Mouse (Mus musculus) liver, postnatal 0 days (tissue): Measurements from ENCODE around the gene Cabin1. TPM values are rescaled to one million over a fixed set of nuclear protein-coding genes. Genes with fewer than 3 reads are reported as not detected.
A peak's percentile ranks its signal among the peaks of the same experiment; 100 is the strongest.

Experiments
- ATAC-seq: fragments of 200-750 bp; cut with Nextera tagmentation; 2 replicates; pipeline ENCODE4 v1.8.0; 2017; ENCODE audit warnings: mild to moderate bottlenecking, moderate library complexity
- DNase-seq: peaks from one replicate; pipeline ENCODE4 v3.0.0-alpha.2; 2016
- H3K27ac ChIP-seq: fragments of 300-500 bp; sonication (generic); 2 replicates; pipeline ENCODE4 v1.5.1; 2014; ENCODE audit warnings: antibody characterized with exemption, moderate library complexity, mild to moderate bottlenecking, low read depth
- H3K27me3 ChIP-seq: fragments of 300-500 bp; sonication (generic); 2 replicates; pipeline ENCODE4 v1.6.1; 2014; ENCODE audit warnings: low read length, control low read depth, mixed read lengths; ENCODE audit not compliant: insufficient read depth
- H3K36me3 ChIP-seq: fragments of 300-500 bp; sonication (generic); replicated peaks from 2 replicates; pipeline ENCODE4 v1.6.1; 2014; ENCODE audit warnings: mild to moderate bottlenecking, control low read depth, low read length, moderate library complexity, mixed read lengths; ENCODE audit not compliant: insufficient read depth
- H3K4me1 ChIP-seq: fragments of 300-500 bp; sonication (generic); 2 replicates; pipeline ENCODE4 v1.6.1; 2014; ENCODE audit warnings: antibody characterized with exemption, mild to moderate bottlenecking, control low read depth; ENCODE audit not compliant: insufficient read depth
- H3K4me2 ChIP-seq: fragments of 300-500 bp; sonication (generic); 2 replicates; pipeline ENCODE4 v1.6.1; 2014; ENCODE audit warnings: low read depth, mild to moderate bottlenecking, low read length, moderate library complexity, mixed read lengths
- H3K4me3 ChIP-seq: fragments of 300-500 bp; sonication (generic); 2 replicates; pipeline ENCODE4 v1.5.1; 2014; ENCODE audit warnings: low read depth, low read length
- H3K9ac ChIP-seq: fragments of 300-500 bp; sonication (generic); replicated peaks from 2 replicates; pipeline ENCODE4 v1.6.1; 2014; ENCODE audit warnings: mild to moderate bottlenecking, moderate library complexity
- H3K9me3 ChIP-seq: fragments of 300-500 bp; sonication (generic); 2 replicates; pipeline ENCODE4 v1.6.1; 2016; ENCODE audit warnings: mild to moderate bottlenecking, control low read depth, low read length, mixed read lengths
- CTCF ChIP-seq: sonication (generic); IDR thresholded peaks from 2 replicates; pipeline ENCODE4 v1.5.1; 2016; ENCODE audit warnings: antibody characterized with exemption, low read depth
- EP300 ChIP-seq: IDR thresholded peaks from 2 replicates; pipeline ENCODE4 v1.6.1; 2016; ENCODE audit warnings: antibody characterized with exemption, low read depth, mild to moderate bottlenecking
- WGBS: fragments of 180-500 bp; shearing (Covaris S2); extraction: QIAGEN DNeasy Blood & Tissue Kit; methylation state at CpG from one replicate; pipeline ENCODE4 v1.1.7; 2014; ENCODE audit not compliant: insufficient replicate concordance; 5-methylcytosine and 5-hydroxymethylcytosine counted together
- polyA plus RNA-seq: library from polyadenylated mRNA; unstranded; fragments of >200 nt; fragmentation: Nextera tagmentation; extraction: Ambion mirVana; gene quantifications from 2 replicates; pipeline ENCODE4 v1.2.1, GENCODE M21; 2015

Cabin1 gene
- polyA plus RNA-seq, 1 experiment from 2014 or later: 9.1 TPM

GRCm38 (mm10) chr10:75657772-75658171, 106.4 kb downstream of the Cabin1 start:
- no peaks in the 10 kb centered on the region for H3K4me1 ChIP-seq
- H3K36me3 ChIP-seq: peaks cover 66% of the 10 kb centered on the region
- H3K4me3 ChIP-seq: no peak overlapping the region
- no peak for TF ChIP-seq EP300
- no peak for TF ChIP-seq CTCF
- no peak overlapping the region for H3K27ac ChIP-seq
- H3K4me2 ChIP-seq: no peak overlapping the region
- no peak overlapping the region for H3K9ac ChIP-seq
- no peaks in the 10 kb centered on the region for H3K9me3 ChIP-seq
- no peak for DNase-seq
- no peak for ATAC-seq
- H3K27me3 ChIP-seq: no peaks in the 10 kb centered on the region
- WGBS: 93% methylated on average over 7 of the region's 7 CpGs

DNA sequence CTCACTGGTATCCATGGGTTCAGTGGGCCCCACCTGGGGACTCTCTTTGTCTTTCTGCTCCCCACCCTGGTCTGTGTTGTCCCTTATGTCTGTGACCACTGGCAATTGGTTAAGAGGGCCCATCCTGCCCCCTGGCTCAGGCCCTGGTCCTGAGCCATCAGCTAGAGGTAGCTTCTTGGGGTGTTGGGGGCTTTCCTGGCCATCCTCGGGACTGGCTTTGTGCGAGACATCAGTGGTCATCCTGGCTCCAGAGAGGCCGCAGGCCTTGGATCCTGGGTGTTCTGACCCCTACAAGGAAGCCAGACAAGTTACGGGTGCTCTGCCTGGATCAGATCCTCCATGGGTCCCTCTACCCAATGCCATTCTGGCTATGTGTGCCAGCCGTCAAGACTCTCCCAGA, 107.0 kb downstream of the Cabin1 start:
- no peak for TF ChIP-seq EP300
- TF ChIP-seq CTCF: no peak
- peaks cover 69% of the 10 kb centered on the region for H3K36me3 ChIP-seq
- H3K9me3 ChIP-seq: no peaks in the 10 kb centered on the region
- H3K9ac ChIP-seq: no peak overlapping the region
- no peak overlapping the region for H3K27ac ChIP-seq
- H3K27me3 ChIP-seq: no peaks in the 10 kb centered on the region
- no peak overlapping the region for H3K4me3 ChIP-seq
- DNase-seq: no peak
- no peak for ATAC-seq
- H3K4me1 ChIP-seq: no peaks in the 10 kb centered on the region
- no peak overlapping the region for H3K4me2 ChIP-seq
- WGBS: 86% methylated on average over 5 of the region's 5 CpGs

DNA sequence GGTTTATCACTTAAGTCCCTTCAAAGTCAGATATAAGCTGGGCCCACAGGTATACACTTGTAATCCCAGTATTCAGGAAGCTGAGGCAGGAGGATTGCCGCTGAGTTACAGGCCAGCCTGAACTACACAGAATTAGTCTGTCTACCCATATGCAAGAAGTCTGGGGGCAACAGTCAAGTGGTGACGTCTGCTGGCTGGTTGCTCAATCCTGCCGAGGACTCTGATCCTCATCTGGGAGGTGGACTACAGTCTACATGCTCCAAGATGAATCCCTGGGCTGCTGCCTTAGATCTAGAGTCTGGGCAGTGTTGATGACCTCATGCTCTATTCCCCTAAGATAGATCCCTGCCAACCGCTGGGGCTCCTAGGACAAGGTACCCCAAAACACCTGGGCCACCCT, 110.1 kb downstream of the Cabin1 start:
- ATAC-seq: peak; percentile 43; the same call in 1 of the 2 replicates
- Histone ChIP-seq H3K9me3 (no peaks in the 10 kb centered on the region), H3K9ac (no peak overlapping the region), H3K4me2 (no peak overlapping the region), H3K27ac (no peak overlapping the region), H3K4me1 (no peaks in the 10 kb centered on the region), H3K27me3 (no peaks in the 10 kb centered on the region), H3K4me3 (no peak overlapping the region), H3K36me3 (peaks cover 88% of the 10 kb centered on the region)
- TF ChIP-seq CTCF (no peak), EP300 (no peak)
- WGBS: 68% methylated on average over 4 of the region's 4 CpGs
- DNase-seq: peak; percentile 45

- no peak overlapping the region for H3K9ac ChIP-seq
- TF ChIP-seq CTCF (no peak), EP300 (no peak)
- H3K9me3 ChIP-seq: no peaks in the 10 kb centered on the region
- DNase-seq (no peak), ATAC-seq (no peak)
- no peak overlapping the region for H3K27ac ChIP-seq
- H3K36me3 ChIP-seq: peaks cover 80% of the 10 kb centered on the region
- H3K4me2 ChIP-seq: no peak overlapping the region
- no peaks in the 10 kb centered on the region for H3K27me3 ChIP-seq
- no peak overlapping the region for H3K4me3 ChIP-seq
- no peaks in the 10 kb centered on the region for H3K4me1 ChIP-seq
- WGBS: 94% methylated on average over 16 of the region's 16 CpGs
Measured at GRCm38 (mm10) chr10:75651381-75652068, 112.6 kb downstream of the Cabin1 start.

- H3K4me2 ChIP-seq: no peak overlapping the region
- H3K36me3 ChIP-seq: peaks cover 69% of the 10 kb centered on the region
- H3K9me3 ChIP-seq: no peaks in the 10 kb centered on the region
Measured at GRCm38 (mm10) chr10:75650306-75650902, 113.7 kb downstream of the Cabin1 start.

GRCm38 (mm10) chr10:75649406-75649995, 114.6 kb downstream of the Cabin1 start:
- Histone ChIP-seq H3K27ac (no peak overlapping the region), H3K27me3 (no peaks in the 10 kb centered on the region), H3K9me3 (no peaks in the 10 kb centered on the region), H3K9ac (no peak overlapping the region), H3K4me3 (no peak overlapping the region), H3K36me3 (peaks cover 63% of the 10 kb centered on the region), H3K4me1 (no peaks in the 10 kb centered on the region), H3K4me2 (no peak overlapping the region)
- 90% methylated on average over 4 of the region's 4 CpGs for WGBS
- no peak for DNase-seq
- no peak for ATAC-seq
- no peak for TF ChIP-seq CTCF
- TF ChIP-seq EP300: no peak

More at GRCm38 (mm10) chr10:75650306-75650902, 113.7 kb downstream of the Cabin1 start:
- WGBS: 84% methylated on average over 6 of the region's 6 CpGs
- Histone ChIP-seq H3K9ac (no peak overlapping the region), H3K27me3 (no peaks in the 10 kb centered on the region), H3K4me1 (no peaks in the 10 kb centered on the region), H3K27ac (no peak overlapping the region), H3K4me3 (no peak overlapping the region)
- DNase-seq: no peak
- TF ChIP-seq CTCF (no peak), EP300 (no peak)
- no peak for ATAC-seq
